Mouse (Mus musculus) C2C12 (cell line): Measurements from ENCODE around the gene B3galnt2.

Experiments
- CEBPB ChIP-seq: IDR thresholded peaks from one replicate; pipeline ENCODE4 v1.6.1; 2011; ENCODE audit warnings: low read depth, mild to moderate bottlenecking, control low read depth, moderate library complexity
- CTCF ChIP-seq: IDR thresholded peaks from one replicate; pipeline ENCODE4 v1.5.1; 2011; ENCODE audit not compliant: control insufficient read depth, insufficient read depth, insufficient read length
- FOSL1 ChIP-seq: IDR thresholded peaks from one replicate; pipeline ENCODE4 v1.8.0; 2011; ENCODE audit warnings: mild to moderate bottlenecking, low read length; ENCODE audit not compliant: poor library complexity, insufficient read depth, severe bottlenecking
- MAX ChIP-seq: IDR thresholded peaks from one replicate; pipeline ENCODE4 v1.6.1; 2011; ENCODE audit warnings: mild to moderate bottlenecking, control low read depth
- USF1 ChIP-seq: IDR thresholded peaks from one replicate; pipeline ENCODE4 v1.6.1; 2011; ENCODE audit warnings: low read depth, mild to moderate bottlenecking, control low read depth, moderate library complexity

GRCm38 (mm10) chr13:14026154-14026820, 72.0 kb downstream of the B3galnt2 start:
- no peak for TF ChIP-seq CTCF
- no peak for TF ChIP-seq CEBPB
- no peak for TF ChIP-seq MAX
- no peak for TF ChIP-seq USF1
- no peak for TF ChIP-seq FOSL1
